Mouse (Mus musculus) lung, postnatal 4 days (tissue): ENCODE measurements at regions not wholly inside any gene's neighbourhood (a gene's known extent, or its start where the extent isn't known, plus 50 kb on each side); places are given as distances from the start of the nearest gene placed in this dataset.
A peak's percentile ranks its signal among the peaks of the same experiment; 100 is the strongest.

Source experiments
- DNase-seq, 2 experiments: peaks; one replicate each; pipeline ENCODE4 v3.0.0; 2021

- no peak for DNase-seq
These were observed 167.8 kb upstream of the Sh3bp4 start for GRCm38 (mm10) chr1:88902426-88902825.

GRCm38 (mm10) chr1:88907766-88908463 lies 162.3 kb upstream of the Sh3bp4 start:
- DNase-seq: no peak

GRCm38 (mm10) chr1:88908683-88909082 lies 161.5 kb upstream of the Sh3bp4 start:
- no peak for DNase-seq

- DNase-seq: no peak
These were observed 160.9 kb upstream of the Sh3bp4 start for GRCm38 (mm10) chr1:88909314-88909713.

- no peak for DNase-seq
These were observed 160.2 kb upstream of the Sh3bp4 start for GRCm38 (mm10) chr1:88909864-88910573.

- DNase-seq: no peak
These were observed 158.5 kb upstream of the Sh3bp4 start for GRCm38 (mm10) chr1:88911724-88912123.

- no peak for DNase-seq
These were observed 153.6 kb upstream of the Sh3bp4 start for GRCm38 (mm10) chr1:88916531-88917050.

GRCm38 (mm10) chr1:88921401-88921800 lies 148.8 kb upstream of the Sh3bp4 start:
- no peak for DNase-seq

- peak; percentile 12 to 57 for DNase-seq
These were observed 146.2 kb upstream of the Sh3bp4 start for GRCm38 (mm10) chr1:88923791-88924581.

GRCm38 (mm10) chr1:88935191-88935590 lies 135.0 kb upstream of the Sh3bp4 start:
- no peak for DNase-seq

- DNase-seq: peak in 1 of 2 experiments; percentile 31
These were observed 134.4 kb upstream of the Sh3bp4 start for GRCm38 (mm10) chr1:88935779-88936178.

- no peak for DNase-seq
These were observed 132.9 kb upstream of the Sh3bp4 start for GRCm38 (mm10) chr1:88937327-88937726.

- no peak for DNase-seq
These were observed 131.8 kb upstream of the Sh3bp4 start for GRCm38 (mm10) chr1:88938458-88938857.

GRCm38 (mm10) chr1:88943039-88943438 lies 127.2 kb upstream of the Sh3bp4 start:
- no peak for DNase-seq

- DNase-seq: no peak
These were observed 124.3 kb upstream of the Sh3bp4 start for GRCm38 (mm10) chr1:88945868-88946267.

- no peak for DNase-seq
These were observed 123.8 kb upstream of the Sh3bp4 start for GRCm38 (mm10) chr1:88946374-88946773.

- no peak for DNase-seq
These were observed 120.3 kb upstream of the Sh3bp4 start for GRCm38 (mm10) chr1:88949911-88950310.

- no peak for DNase-seq
These were observed 116.7 kb upstream of the Sh3bp4 start for GRCm38 (mm10) chr1:88953516-88953915.

GRCm38 (mm10) chr1:88954784-88955183 lies 115.4 kb upstream of the Sh3bp4 start:
- no peak for DNase-seq

GRCm38 (mm10) chr1:88957061-88957460 lies 113.2 kb upstream of the Sh3bp4 start:
- DNase-seq: no peak

- DNase-seq: no peak
These were observed 110.5 kb upstream of the Sh3bp4 start for GRCm38 (mm10) chr1:88959715-88960114.

- no peak for DNase-seq
These were observed 110.1 kb upstream of the Sh3bp4 start for GRCm38 (mm10) chr1:88960142-88960541.

GRCm38 (mm10) chr1:88964045-88964747 lies 106.0 kb upstream of the Sh3bp4 start:
- DNase-seq: no peak
